Mouse (Mus musculus) heart, embryonic 10.5 days (tissue): ENCODE data around the gene Dhx35. TPM values are rescaled to one million over a fixed set of nuclear protein-coding genes. Genes with fewer than 3 reads are reported as not detected.

Experiments used
- DNase-seq: peaks from one replicate; pipeline ENCODE4 v3.0.0-alpha.2; 2017; ENCODE audit warnings: low spot score
- H3K27ac ChIP-seq: fragments of 300-500 bp; sonication (generic); 2 replicates; pipeline ENCODE4 v1.5.1; 2016; ENCODE audit warnings: mild to moderate bottlenecking
- H3K27me3 ChIP-seq: fragments of 300-500 bp; sonication (generic); 2 replicates; pipeline ENCODE4 v1.6.1; 2016; ENCODE audit warnings: mild to moderate bottlenecking; ENCODE audit not compliant: poor library complexity, insufficient read depth, severe bottlenecking
- H3K36me3 ChIP-seq: fragments of 300-500 bp; sonication (generic); 2 replicates; pipeline ENCODE4 v1.6.1; 2016; ENCODE audit warnings: mild to moderate bottlenecking, moderate library complexity
- H3K4me1 ChIP-seq: fragments of 300-500 bp; sonication (generic); 2 replicates; pipeline ENCODE4 v1.6.1; 2016; ENCODE audit warnings: mild to moderate bottlenecking
- H3K4me3 ChIP-seq: fragments of 300-500 bp; sonication (generic); 2 replicates; pipeline ENCODE4 v1.5.1; 2016; ENCODE audit warnings: mild to moderate bottlenecking, moderate library complexity
- H3K9me3 ChIP-seq: fragments of 300-500 bp; sonication (generic); 2 replicates; pipeline ENCODE4 v1.6.1; 2016; ENCODE audit warnings: mild to moderate bottlenecking, moderate library complexity
- WGBS: fragments of 180-500 bp; shearing (Covaris S2); methylation state at CpG from one replicate; pipeline ENCODE4 v1.1.7; 2016; 5-methylcytosine and 5-hydroxymethylcytosine counted together
- polyA plus RNA-seq: library from polyadenylated mRNA; unstranded; fragments of >200 nt; fragmentation: Nextera tagmentation; extraction: Ambion mirVana; gene quantifications from 2 replicates; pipeline ENCODE4 v1.2.1, GENCODE M21; 2016

Dhx35 gene
- polyA plus RNA-seq, 1 experiment from 2014 or later, result 14.9 TPM

GRCm38 (mm10) chr2:158817708-158818107, 23.1 kb downstream of the Dhx35 start:
- no peaks in the 10 kb centered on the region for H3K9me3 ChIP-seq
- H3K36me3 ChIP-seq, result peaks cover 78% of the 10 kb centered on the region
- DNase-seq, result no peak
- H3K27ac ChIP-seq, result no peak overlapping the region
- no peaks in the 10 kb centered on the region for H3K27me3 ChIP-seq
- no peak overlapping the region for H3K4me3 ChIP-seq
- 89% methylated on average over 8 of the region's 8 CpGs for WGBS
- H3K4me1 ChIP-seq, result no peaks in the 10 kb centered on the region

GRCm38 (mm10) chr2:158828124-158828523, 33.5 kb downstream of the Dhx35 start:
- H3K27ac ChIP-seq, result no peak overlapping the region
- H3K36me3 ChIP-seq, result peaks cover 87% of the 10 kb centered on the region
- no peak overlapping the region for H3K4me3 ChIP-seq
- no peak for DNase-seq
- H3K4me1 ChIP-seq, result peaks cover 5% of the 10 kb centered on the region
- no peaks in the 10 kb centered on the region for H3K27me3 ChIP-seq
- no peaks in the 10 kb centered on the region for H3K9me3 ChIP-seq
- WGBS, result 83% methylated on average over 2 of the region's 2 CpGs

- H3K9me3 ChIP-seq, result no peaks in the 10 kb centered on the region
- peaks cover 92% of the 10 kb centered on the region for H3K36me3 ChIP-seq
- no peak overlapping the region for H3K27ac ChIP-seq
- H3K27me3 ChIP-seq, result no peaks in the 10 kb centered on the region
- DNase-seq, result no peak
- H3K4me1 ChIP-seq, result peaks cover 10% of the 10 kb centered on the region
- WGBS, result 82% methylated on average over 6 of the region's 6 CpGs
- no peak overlapping the region for H3K4me3 ChIP-seq
These were observed 35.1 kb downstream of the Dhx35 start for GRCm38 (mm10) chr2:158829746-158830145.

- Histone ChIP-seq H3K9me3 (no peaks in the 10 kb centered on the region), H3K36me3 (peaks cover 99% of the 10 kb centered on the region), H3K27me3 (no peaks in the 10 kb centered on the region), H3K27ac (no peak overlapping the region), H3K4me3 (no peak overlapping the region), H3K4me1 (peaks cover 10% of the 10 kb centered on the region)
- 67% methylated on average over 5 of the region's 5 CpGs for WGBS
- DNase-seq, result no peak
These were observed 38.6 kb downstream of the Dhx35 start for GRCm38 (mm10) chr2:158833221-158833620.

GRCm38 (mm10) chr2:158833645-158834044, 39.0 kb downstream of the Dhx35 start:
- Histone ChIP-seq H3K9me3 (no peaks in the 10 kb centered on the region), H3K4me1 (peaks cover 10% of the 10 kb centered on the region), H3K36me3 (peaks cover 99% of the 10 kb centered on the region), H3K27me3 (no peaks in the 10 kb centered on the region), H3K4me3 (no peak overlapping the region), H3K27ac (no peak overlapping the region)
- 69% methylated on average over 2 of the region's 2 CpGs for WGBS
- no peak for DNase-seq

- Histone ChIP-seq H3K36me3 (peaks cover 78% of the 10 kb centered on the region), H3K27me3 (no peaks in the 10 kb centered on the region), H3K4me3 (no peak overlapping the region), H3K27ac (no peak overlapping the region), H3K9me3 (no peaks in the 10 kb centered on the region), H3K4me1 (peaks cover 16% of the 10 kb centered on the region)
- 89% methylated on average over 5 of the region's 5 CpGs for WGBS
- DNase-seq, result no peak
These were observed 48.7 kb downstream of the Dhx35 start for GRCm38 (mm10) chr2:158843287-158843686.

GRCm38 (mm10) chr2:158845031-158845430, 50.4 kb downstream of the Dhx35 start:
- WGBS, result 85% methylated on average over 5 of the region's 5 CpGs
- no peak for DNase-seq
- Histone ChIP-seq H3K4me1 (peaks cover 14% of the 10 kb centered on the region), H3K9me3 (no peaks in the 10 kb centered on the region), H3K4me3 (no peak overlapping the region), H3K36me3 (peaks cover 79% of the 10 kb centered on the region), H3K27ac (no peak overlapping the region), H3K27me3 (no peaks in the 10 kb centered on the region)

- peaks cover 72% of the 10 kb centered on the region for H3K36me3 ChIP-seq
- WGBS, result 89% methylated on average over 2 of the region's 2 CpGs
- DNase-seq, result no peak
- no peaks in the 10 kb centered on the region for H3K27me3 ChIP-seq
- H3K27ac ChIP-seq, result no peak overlapping the region
- no peak overlapping the region for H3K4me3 ChIP-seq
- no peaks in the 10 kb centered on the region for H3K9me3 ChIP-seq
- peaks cover 12% of the 10 kb centered on the region for H3K4me1 ChIP-seq
These were observed 51.6 kb downstream of the Dhx35 start for GRCm38 (mm10) chr2:158846208-158846607.

- 93% methylated on average over 3 of the region's 3 CpGs for WGBS
- no peak overlapping the region for H3K27ac ChIP-seq
- DNase-seq, result no peak
- no peak overlapping the region for H3K4me3 ChIP-seq
- H3K36me3 ChIP-seq, result peaks cover 65% of the 10 kb centered on the region
- H3K9me3 ChIP-seq, result no peaks in the 10 kb centered on the region
- H3K27me3 ChIP-seq, result no peaks in the 10 kb centered on the region
- peaks cover 2% of the 10 kb centered on the region; the same call in 1 of the 2 replicates for H3K4me1 ChIP-seq
These were observed 53.4 kb downstream of the Dhx35 start for GRCm38 (mm10) chr2:158847991-158848390.

- DNase-seq, result no peak
- H3K36me3 ChIP-seq, result peaks cover 66% of the 10 kb centered on the region
- no peak overlapping the region for H3K27ac ChIP-seq
- WGBS, result 75% methylated on average over 9 of the region's 9 CpGs
- no peaks in the 10 kb centered on the region for H3K9me3 ChIP-seq
- H3K4me1 ChIP-seq, result no peaks in the 10 kb centered on the region
- no peak overlapping the region for H3K4me3 ChIP-seq
- H3K27me3 ChIP-seq, result no peaks in the 10 kb centered on the region
These were observed 54.8 kb downstream of the Dhx35 start for GRCm38 (mm10) chr2:158849416-158849815.

- Histone ChIP-seq H3K4me1 (no peaks in the 10 kb centered on the region), H3K9me3 (no peaks in the 10 kb centered on the region), H3K36me3 (peaks cover 74% of the 10 kb centered on the region), H3K27ac (no peak overlapping the region), H3K4me3 (no peak overlapping the region), H3K27me3 (no peaks in the 10 kb centered on the region)
- DNase-seq, result no peak
- WGBS, result 46% methylated on average over 2 of the region's 2 CpGs
These were observed 58.0 kb downstream of the Dhx35 start for GRCm38 (mm10) chr2:158852579-158852978.

- WGBS, result 91% methylated on average over 10 of the region's 10 CpGs
- peaks cover 59% of the 10 kb centered on the region for H3K36me3 ChIP-seq
These were observed 62.4 kb downstream of the Dhx35 start for GRCm38 (mm10) chr2:158856896-158857499.

GRCm38 (mm10) chr2:158857579-158857978, 63.0 kb downstream of the Dhx35 start:
- H3K4me1 ChIP-seq, result no peaks in the 10 kb centered on the region
- H3K27ac ChIP-seq, result no peak overlapping the region
- no peaks in the 10 kb centered on the region for H3K27me3 ChIP-seq
- DNase-seq, result no peak
- peaks cover 57% of the 10 kb centered on the region for H3K36me3 ChIP-seq
- H3K4me3 ChIP-seq, result no peak overlapping the region
- WGBS, result 89% methylated on average over 15 of the region's 15 CpGs
- no peaks in the 10 kb centered on the region for H3K9me3 ChIP-seq

More at GRCm38 (mm10) chr2:158856896-158857499, 62.4 kb downstream of the Dhx35 start:
- DNase-seq, result no peak
- no peaks in the 10 kb centered on the region for H3K9me3 ChIP-seq
- H3K4me3 ChIP-seq, result no peak overlapping the region
- no peaks in the 10 kb centered on the region for H3K27me3 ChIP-seq
- no peaks in the 10 kb centered on the region for H3K4me1 ChIP-seq
- H3K27ac ChIP-seq, result no peak overlapping the region

GRCm38 (mm10) chr2:158861115-158861514, 66.5 kb downstream of the Dhx35 start:
- no peak overlapping the region for H3K4me3 ChIP-seq
- H3K27me3 ChIP-seq, result no peaks in the 10 kb centered on the region
- no peak overlapping the region for H3K27ac ChIP-seq
- H3K9me3 ChIP-seq, result no peaks in the 10 kb centered on the region
- peaks cover 8% of the 10 kb centered on the region for H3K4me1 ChIP-seq
- no peak for DNase-seq
- 82% methylated on average over 2 of the region's 2 CpGs for WGBS
- H3K36me3 ChIP-seq, result peaks cover 32% of the 10 kb centered on the region
